Mouse (Mus musculus): ENCODE results near the gene Rb1. TPM values are rescaled to one million over a fixed set of nuclear protein-coding genes. Genes with fewer than 3 reads are reported as not detected.

Rb1 gene
- 18.4 and 24.8 TPM in 2 replicates for polyA plus RNA-seq (2015; fragmentation: Nextera tagmentation; extraction: Ambion mirVana)

GRCm38 (mm10) chr14:73325456-73326381, at the start of gene Rb1:
Gene Rb1 (minus strand): TSS chr14:73325822.
- Histone ChIP-seq H3K27me3 (replicated peaks) (no peaks in the 10 kb centered on the region), H3K9me3 (no peaks in the 10 kb centered on the region), H3K4me1 (replicated peaks) (no peaks in the 10 kb centered on the region), H3K4me3 (replicated peaks) (peak within 1 kb of the TSS; percentile 86), H3K4me2 (replicated peaks) (peak within 1 kb of the TSS; percentile 81), H3K9ac (peak within 1 kb of the TSS; percentile 60), H3K27ac (peak within 1 kb of the TSS; percentile 84), H3K36me3 (no peaks in the 10 kb centered on the region)
- peak; percentile 94 for ATAC-seq
- WGBS: under 1% methylated on average over 106 of the region's 135 CpGs

DNA sequence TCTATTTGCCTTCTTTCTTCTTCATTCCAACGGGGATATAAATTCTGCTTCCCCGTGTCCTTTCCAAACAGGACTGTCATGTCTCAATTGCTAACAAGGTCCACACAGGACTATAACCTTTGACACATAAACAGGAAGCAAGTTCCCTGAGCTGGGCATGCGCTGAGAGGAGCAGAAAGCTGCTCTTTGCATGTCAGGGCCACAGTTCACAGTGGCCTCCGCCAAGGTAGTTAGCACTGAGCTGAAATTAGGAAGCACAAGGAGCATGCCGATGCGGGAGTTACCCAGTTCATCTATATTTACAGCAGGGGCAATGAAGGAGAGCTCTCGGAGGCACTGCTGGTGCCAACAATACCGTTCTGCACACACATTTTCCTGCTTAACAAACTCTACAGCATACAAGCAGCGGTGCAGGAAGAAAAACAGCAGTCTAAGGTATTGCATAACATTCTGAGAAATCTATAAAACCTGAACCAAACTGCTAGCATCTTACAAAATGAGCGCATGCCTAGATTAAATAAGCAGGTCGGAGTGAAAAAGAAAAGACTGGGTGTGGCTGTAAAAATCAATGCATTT, 48.8 kb upstream of the Rb1 start:
- Histone ChIP-seq H3K36me3 (peaks cover 12% of the 10 kb centered on the region; the same call in 1 of the 2 replicates), H3K4me1 (replicated peaks) (peaks cover 25% of the 10 kb centered on the region), H3K4me2 (replicated peaks) (peak overlapping the region; percentile 30), H3K9ac (0 out of 2 replicates have a peak overlapping the region, but pooled peaks have one; percentile 1), H3K4me3 (replicated peaks) (no peak overlapping the region), H3K27ac (peak overlapping the region; percentile 61), H3K9me3 (no peaks in the 10 kb centered on the region), H3K27me3 (replicated peaks) (no peaks in the 10 kb centered on the region)
- WGBS: 32% methylated on average over 11 of the region's 11 CpGs
- ATAC-seq: peak; percentile 73

DNA sequence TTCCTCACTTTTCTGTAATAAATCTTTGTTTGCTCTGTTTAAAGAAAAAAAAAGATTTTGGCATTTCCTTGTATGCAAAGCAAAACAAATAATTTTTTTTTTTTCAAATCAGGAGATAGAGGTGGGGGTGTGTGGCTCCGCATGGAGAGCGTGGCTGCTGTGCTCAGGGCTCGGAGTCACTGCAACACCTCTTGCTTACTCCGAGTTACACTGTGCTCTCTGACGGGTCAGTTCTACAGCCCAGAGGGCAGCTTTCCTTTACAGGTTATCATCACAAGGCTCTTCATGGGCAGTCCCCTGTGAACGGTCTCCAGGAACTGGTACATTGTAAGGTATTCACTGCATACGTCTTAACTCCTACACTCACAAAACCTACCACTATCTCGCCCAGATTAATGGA, 48.0 kb upstream of the Rb1 start:
- Histone ChIP-seq H3K27ac (0 out of 2 replicates have a peak overlapping the region, but pooled peaks have one; percentile 61), H3K36me3 (peaks cover 10% of the 10 kb centered on the region; the same call in 1 of the 2 replicates), H3K4me2 (replicated peaks) (no peak overlapping the region), H3K27me3 (replicated peaks) (no peaks in the 10 kb centered on the region), H3K9me3 (no peaks in the 10 kb centered on the region), H3K4me3 (replicated peaks) (no peak overlapping the region), H3K4me1 (replicated peaks) (peaks cover 25% of the 10 kb centered on the region), H3K9ac (no peak overlapping the region)
- no peak for ATAC-seq
- WGBS: 51% methylated on average over 8 of the region's 8 CpGs

GRCm38 (mm10) chr14:73372990-73373389, 47.4 kb upstream of the Rb1 start:
- Histone ChIP-seq H3K4me3 (replicated peaks) (no peak overlapping the region), H3K27me3 (replicated peaks) (no peaks in the 10 kb centered on the region), H3K4me2 (replicated peaks) (no peak overlapping the region), H3K9ac (no peak overlapping the region), H3K4me1 (replicated peaks) (peaks cover 25% of the 10 kb centered on the region), H3K36me3 (peaks cover 10% of the 10 kb centered on the region; the same call in 1 of the 2 replicates), H3K27ac (no peak overlapping the region), H3K9me3 (no peaks in the 10 kb centered on the region)
- 87% methylated on average over 4 of the region's 4 CpGs for whole genome bisulfite sequencing
- no peak for ATAC-seq

DNA sequence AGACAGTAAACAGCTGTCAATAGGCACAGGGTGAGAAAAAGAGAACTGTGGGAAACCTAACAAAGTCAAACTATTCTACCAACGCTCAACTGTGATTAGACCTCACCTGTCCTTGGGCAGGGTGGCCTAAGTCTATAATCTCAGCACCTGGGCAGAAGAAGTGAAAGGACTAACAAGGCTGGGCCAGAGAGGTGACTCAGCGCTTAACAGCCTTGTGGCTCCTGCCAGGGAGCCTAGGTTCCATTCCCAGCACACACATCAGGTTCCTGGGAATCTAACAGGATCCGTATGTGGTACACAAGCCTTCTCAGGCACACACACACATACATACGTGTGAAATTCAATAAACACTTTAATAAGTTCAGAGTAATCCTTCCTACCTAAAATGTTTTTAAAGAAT, 46.0 kb upstream of the Rb1 start:
- Histone ChIP-seq H3K4me2 (replicated peaks) (no peak overlapping the region), H3K9me3 (no peaks in the 10 kb centered on the region), H3K4me1 (replicated peaks) (peaks cover 23% of the 10 kb centered on the region), H3K4me3 (replicated peaks) (no peak overlapping the region), H3K36me3 (peaks cover 18% of the 10 kb centered on the region), H3K27ac (no peak overlapping the region), H3K27me3 (replicated peaks) (no peaks in the 10 kb centered on the region), H3K9ac (no peak overlapping the region)
- 86% methylated on average over 4 of the region's 4 CpGs for WGBS
- ATAC-seq: no peak

DNA sequence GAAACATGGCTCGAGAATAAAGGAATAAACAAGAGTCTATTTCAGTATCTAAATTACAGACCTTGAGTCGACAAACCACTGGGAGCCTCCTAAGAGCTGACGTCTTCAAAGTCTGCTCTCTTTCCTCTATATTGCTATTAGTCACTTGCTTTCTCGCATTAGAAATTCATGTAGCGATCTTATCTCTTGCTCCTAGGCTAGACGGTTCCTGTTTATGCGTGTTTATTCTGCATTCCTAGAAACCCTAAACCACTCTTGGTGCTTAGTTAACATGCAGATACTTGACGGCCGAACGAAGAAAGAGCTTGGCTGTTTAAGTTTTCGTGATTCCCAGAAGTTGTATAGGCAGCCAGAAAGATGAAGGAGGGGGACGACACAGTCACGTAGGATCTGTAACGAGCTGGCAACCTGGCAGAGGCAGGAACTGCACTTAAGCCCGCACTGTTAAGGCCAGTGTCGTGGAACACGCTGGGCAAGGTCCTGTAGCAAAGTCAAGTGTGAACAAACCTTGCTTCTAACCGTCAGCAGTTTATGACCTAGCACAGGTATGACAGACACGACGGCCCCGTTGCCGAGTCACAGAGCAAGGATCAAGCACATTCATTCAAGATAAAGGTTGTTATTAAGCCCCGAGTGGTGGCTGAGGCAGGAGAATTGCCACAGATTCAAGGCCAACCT, 45.2 kb upstream of the Rb1 start:
- Histone ChIP-seq H3K4me3 (replicated peaks) (no peak overlapping the region), H3K9me3 (no peaks in the 10 kb centered on the region), H3K36me3 (peaks cover 21% of the 10 kb centered on the region), H3K27ac (no peak overlapping the region), H3K9ac (no peak overlapping the region), H3K4me1 (replicated peaks) (peaks cover 21% of the 10 kb centered on the region), H3K27me3 (replicated peaks) (no peaks in the 10 kb centered on the region), H3K4me2 (replicated peaks) (no peak overlapping the region)
- WGBS: 76% methylated on average over 23 of the region's 23 CpGs
- ATAC-seq: no peak; the same call in 1 of the 2 replicates

DNA sequence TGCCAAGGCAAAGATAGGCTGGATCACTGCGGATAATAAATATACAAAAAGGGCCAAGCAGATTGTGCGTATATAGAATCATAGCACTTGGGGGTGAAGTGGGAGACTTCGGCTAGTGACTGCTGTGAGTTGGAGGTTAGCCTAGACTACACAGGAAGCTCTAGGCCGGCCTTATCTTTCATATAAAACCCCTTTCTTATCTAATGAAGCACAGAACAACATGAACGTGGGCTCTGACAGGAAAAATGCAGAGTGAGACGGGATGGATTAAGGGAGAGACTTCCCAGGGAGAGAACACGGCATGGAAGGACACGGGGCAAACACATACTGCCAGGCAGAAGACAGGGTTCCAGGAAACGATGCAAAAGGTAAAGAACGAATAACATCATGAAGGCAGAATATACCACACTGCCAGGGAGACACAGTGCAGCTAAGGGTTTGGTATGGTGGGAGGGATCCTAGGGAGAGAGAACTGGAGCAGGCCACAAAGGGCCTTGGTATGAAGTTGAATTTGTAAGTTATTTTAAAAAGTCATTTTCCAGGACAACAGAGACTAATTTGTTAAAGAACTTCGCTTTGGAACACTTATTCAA, 44.6 kb upstream of the Rb1 start:
- Histone ChIP-seq H3K27ac (no peak overlapping the region), H3K9me3 (no peaks in the 10 kb centered on the region), H3K27me3 (replicated peaks) (no peaks in the 10 kb centered on the region), H3K4me2 (replicated peaks) (no peak overlapping the region), H3K4me3 (replicated peaks) (no peak overlapping the region), H3K9ac (no peak overlapping the region), H3K36me3 (peaks cover 21% of the 10 kb centered on the region), H3K4me1 (replicated peaks) (peaks cover 21% of the 10 kb centered on the region)
- no peak for ATAC-seq
- WGBS: 75% methylated on average over 11 of the region's 11 CpGs

GRCm38 (mm10) chr14:73369634-73370033, 44.0 kb upstream of the Rb1 start:
- H3K27me3 ChIP-seq (replicated peaks): no peaks in the 10 kb centered on the region
- H3K9ac ChIP-seq: no peak overlapping the region
- no peak overlapping the region for H3K4me2 ChIP-seq (replicated peaks)
- H3K36me3 ChIP-seq: peaks cover 24% of the 10 kb centered on the region
- peaks cover 18% of the 10 kb centered on the region for H3K4me1 ChIP-seq (replicated peaks)
- WGBS: 75% methylated on average over 4 of the region's 4 CpGs
- H3K27ac ChIP-seq: no peak overlapping the region
- H3K9me3 ChIP-seq: no peaks in the 10 kb centered on the region
- ATAC-seq: no peak
- no peak overlapping the region for H3K4me3 ChIP-seq (replicated peaks)

- Histone ChIP-seq H3K9me3 (no peaks in the 10 kb centered on the region), H3K27ac (no peak overlapping the region), H3K9ac (no peak overlapping the region), H3K27me3 (replicated peaks) (no peaks in the 10 kb centered on the region), H3K36me3 (peaks cover 31% of the 10 kb centered on the region), H3K4me3 (replicated peaks) (no peak overlapping the region), H3K4me2 (replicated peaks) (no peak overlapping the region), H3K4me1 (replicated peaks) (peaks cover 12% of the 10 kb centered on the region)
- WGBS: 88% methylated on average over 13 of the region's 13 CpGs
- no peak for ATAC-seq
Measured at GRCm38 (mm10) chr14:73368966-73369365, 43.3 kb upstream of the Rb1 start.

DNA sequence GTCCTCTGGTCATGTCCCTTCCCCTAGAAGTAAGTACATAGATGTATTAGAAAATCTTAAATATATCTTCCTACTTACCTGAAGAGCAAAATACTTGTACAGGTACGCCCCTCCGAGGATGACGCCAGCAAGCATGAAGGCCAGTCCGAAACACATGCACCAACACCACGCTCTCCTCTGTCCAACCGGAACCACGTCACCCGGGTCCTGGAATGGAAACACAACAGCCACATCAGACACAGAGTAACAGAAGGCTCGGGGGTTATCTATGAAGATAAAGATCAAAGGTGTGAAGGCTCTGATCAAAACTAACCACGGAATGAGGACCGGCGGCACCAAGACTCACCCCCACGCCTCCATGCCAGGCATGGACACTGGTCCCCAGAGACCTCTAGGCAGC, 42.6 kb upstream of the Rb1 start:
- H3K9me3 ChIP-seq: no peaks in the 10 kb centered on the region
- no peak overlapping the region for H3K9ac ChIP-seq
- peaks cover 7% of the 10 kb centered on the region; the same call in 1 of the 2 replicates for H3K4me1 ChIP-seq (replicated peaks)
- WGBS: 93% methylated on average over 13 of the region's 13 CpGs
- ATAC-seq: no peak
- H3K27me3 ChIP-seq (replicated peaks): no peaks in the 10 kb centered on the region
- no peak overlapping the region for H3K4me2 ChIP-seq (replicated peaks)
- H3K4me3 ChIP-seq (replicated peaks): no peak overlapping the region
- H3K27ac ChIP-seq: no peak overlapping the region
- peaks cover 39% of the 10 kb centered on the region for H3K36me3 ChIP-seq

DNA sequence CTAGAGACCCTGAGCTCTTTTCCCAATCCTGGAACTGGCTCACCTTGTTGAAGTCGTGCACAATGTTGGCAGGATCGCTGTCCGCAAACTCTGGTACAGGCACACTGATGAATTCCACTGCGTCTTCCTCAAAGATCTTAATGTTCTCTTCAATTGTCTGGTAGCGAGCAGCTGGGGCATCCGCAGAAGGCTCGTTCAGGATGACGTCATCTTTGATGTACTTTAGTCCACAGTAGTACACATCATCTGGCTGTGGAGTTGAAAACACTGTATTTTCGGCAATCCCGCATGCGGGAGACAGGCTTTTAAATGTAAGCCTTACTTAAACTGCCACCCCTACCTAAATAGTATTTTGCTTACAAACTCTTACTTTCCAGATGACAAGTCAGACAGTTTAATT, 40.7 kb upstream of the Rb1 start:
- 80% methylated on average over 11 of the region's 11 CpGs for WGBS
- Histone ChIP-seq H3K4me3 (replicated peaks) (no peak overlapping the region), H3K9ac (no peak overlapping the region), H3K36me3 (peaks cover 52% of the 10 kb centered on the region), H3K4me2 (replicated peaks) (no peak overlapping the region), H3K27ac (no peak overlapping the region), H3K9me3 (no peaks in the 10 kb centered on the region), H3K4me1 (replicated peaks) (0 out of 2 replicates have a peak, but pooled peaks cover 3% of the 10 kb centered on the region), H3K27me3 (replicated peaks) (no peaks in the 10 kb centered on the region)
- ATAC-seq: no peak

GRCm38 (mm10) chr14:73363782-73364181, 38.2 kb upstream of the Rb1 start:
- no peak for ATAC-seq
- H3K9me3 ChIP-seq: no peaks in the 10 kb centered on the region
- no peak overlapping the region for H3K27ac ChIP-seq
- WGBS: 96% methylated on average over 11 of the region's 11 CpGs
- H3K9ac ChIP-seq: no peak overlapping the region
- H3K4me3 ChIP-seq (replicated peaks): no peak overlapping the region
- H3K27me3 ChIP-seq (replicated peaks): no peaks in the 10 kb centered on the region
- no peak overlapping the region for H3K4me2 ChIP-seq (replicated peaks)
- no peaks in the 10 kb centered on the region for H3K4me1 ChIP-seq (replicated peaks)
- H3K36me3 ChIP-seq: peaks cover 56% of the 10 kb centered on the region
